Mouse (Mus musculus) hindbrain, embryonic 16.5 days (tissue): Measurements from ENCODE around the gene Ppp4r2. TPM values are rescaled to one million over a fixed set of nuclear protein-coding genes. Genes with fewer than 3 reads are reported as not detected.

Experiments
- ATAC-seq: fragments of 200-750 bp; cut with Nextera tagmentation; 2 replicates; pipeline ENCODE4 v1.8.0; 2017; ENCODE audit warnings: moderate TSS enrichment, moderate library complexity
- H3K27ac ChIP-seq: fragments of 300-500 bp; sonication (generic); 2 replicates; pipeline ENCODE4 v1.5.1; 2014; ENCODE audit warnings: low read depth, mild to moderate bottlenecking, control low read depth, low read length, moderate library complexity
- H3K27me3 ChIP-seq: fragments of 300-500 bp; sonication (generic); replicated peaks from 2 replicates; pipeline ENCODE4 v1.6.1; 2014; ENCODE audit warnings: low read length; ENCODE audit not compliant: control insufficient read depth, insufficient read depth
- H3K36me3 ChIP-seq: fragments of 300-500 bp; sonication (generic); 2 replicates; pipeline ENCODE4 v1.6.1; 2014; ENCODE audit warnings: mild to moderate bottlenecking, low read length, moderate library complexity, mixed read lengths; ENCODE audit not compliant: control insufficient read depth, insufficient read depth
- H3K4me1 ChIP-seq: fragments of 300-500 bp; sonication (generic); 2 replicates; pipeline ENCODE4 v1.6.1; 2014; ENCODE audit warnings: low read depth, low read length; ENCODE audit not compliant: control insufficient read depth, insufficient read depth
- H3K4me2 ChIP-seq: fragments of 300-500 bp; sonication (generic); 2 replicates; pipeline ENCODE4 v1.6.1; 2014; ENCODE audit warnings: mild to moderate bottlenecking, low read length, control low read depth, moderate library complexity
- H3K4me3 ChIP-seq: fragments of 300-500 bp; sonication (generic); 2 replicates; pipeline ENCODE4 v1.5.1; 2014; ENCODE audit warnings: mild to moderate bottlenecking, low read length, control low read depth, moderate library complexity
- H3K9ac ChIP-seq: fragments of 300-500 bp; sonication (generic); 2 replicates; pipeline ENCODE4 v1.6.1; 2014; ENCODE audit warnings: low read depth, mild to moderate bottlenecking, control low read depth, low read length, moderate library complexity
- H3K9me3 ChIP-seq: fragments of 300-500 bp; sonication (generic); 2 replicates; pipeline ENCODE4 v1.6.1; 2014; ENCODE audit warnings: mild to moderate bottlenecking, low read length, moderate library complexity; ENCODE audit not compliant: control insufficient read depth
- WGBS: fragments of 180-500 bp; shearing (Covaris S2); extraction: QIAGEN DNeasy Blood & Tissue Kit; methylation state at CpG from one replicate; pipeline ENCODE4 v1.1.7; 2014; 5-methylcytosine and 5-hydroxymethylcytosine counted together
- polyA plus RNA-seq: library from polyadenylated mRNA; unstranded; fragments of >200 nt; fragmentation: Nextera tagmentation; extraction: Ambion mirVana; gene quantifications from 2 replicates; pipeline ENCODE4 v1.2.1, GENCODE M21; 2015

The Ppp4r2 gene
- polyA plus RNA-seq, 1 experiment from 2014 or later: 12.3 TPM

DNA sequence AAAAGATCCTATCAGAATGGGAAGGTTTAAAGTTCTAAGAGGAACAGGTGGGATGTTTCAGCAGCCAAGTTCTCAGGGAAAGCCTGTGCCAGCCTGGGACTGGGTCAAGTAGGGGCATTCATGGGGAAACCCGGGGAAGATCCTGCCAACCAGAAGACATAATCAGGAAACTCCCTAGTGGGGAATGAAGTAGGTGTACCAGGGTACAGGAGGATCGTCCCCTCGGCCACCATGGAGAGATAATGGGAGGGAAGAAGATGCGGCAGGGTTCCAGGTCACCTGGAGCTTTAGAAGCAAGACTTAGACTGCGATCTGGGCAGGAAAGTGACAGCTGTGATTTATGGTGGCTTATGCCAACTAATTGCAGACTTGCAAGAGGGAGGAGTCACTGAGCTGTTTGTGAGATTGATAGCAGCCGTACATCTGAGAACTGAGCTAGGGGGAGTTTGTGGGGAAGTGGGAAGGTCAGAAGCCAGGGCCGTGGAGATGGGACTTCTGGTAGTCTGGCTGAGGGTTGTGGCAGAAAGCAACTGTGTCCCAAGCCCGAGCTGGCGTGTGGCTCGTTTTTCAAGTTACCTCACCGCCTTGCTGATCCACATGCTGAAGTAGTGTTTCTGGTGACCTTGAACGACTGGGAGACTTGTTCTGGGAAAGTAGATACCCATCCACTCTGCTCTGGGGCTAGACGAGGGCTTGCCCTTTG, 30.9 kb upstream of the Ppp4r2 start:
- Histone ChIP-seq H3K9ac (no peak overlapping the region), H3K4me1 (no peaks in the 10 kb centered on the region), H3K4me3 (no peak overlapping the region), H3K9me3 (no peaks in the 10 kb centered on the region), H3K36me3 (no peaks in the 10 kb centered on the region), H3K27ac (no peak overlapping the region), H3K27me3 (no peaks in the 10 kb centered on the region), H3K4me2 (no peak overlapping the region)
- WGBS: 70% methylated on average over 13 of the region's 13 CpGs
- 0 out of 2 replicates have a peak, but pooled peaks have one; percentile 24 for ATAC-seq

GRCm38 (mm10) chr6:100803250-100803649, 30.2 kb upstream of the Ppp4r2 start:
- Histone ChIP-seq H3K4me3 (no peak overlapping the region), H3K9me3 (no peaks in the 10 kb centered on the region), H3K27ac (no peak overlapping the region), H3K27me3 (no peaks in the 10 kb centered on the region), H3K4me2 (no peak overlapping the region), H3K9ac (no peak overlapping the region), H3K36me3 (no peaks in the 10 kb centered on the region), H3K4me1 (no peaks in the 10 kb centered on the region)
- ATAC-seq: no peak
- 88% methylated on average over 3 of the region's 3 CpGs for WGBS

DNA sequence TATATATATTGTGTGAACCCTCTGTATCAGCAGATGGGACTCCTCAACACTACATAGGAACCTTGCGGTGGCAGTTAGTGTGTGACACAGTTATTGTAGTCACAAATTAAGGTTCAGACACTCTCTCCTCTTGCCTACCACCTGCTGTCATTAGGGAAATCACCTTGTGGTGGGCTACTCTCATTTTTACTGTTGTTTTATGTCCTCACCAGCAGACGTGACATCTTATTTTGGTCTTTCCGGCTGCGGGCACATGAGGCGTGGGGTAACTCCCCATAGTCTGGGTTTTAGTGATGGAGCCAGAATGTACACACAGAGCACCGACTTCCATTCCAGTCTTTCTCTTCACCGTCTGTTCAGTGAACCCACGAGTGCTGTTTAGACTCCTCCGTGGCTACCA, 26.2 kb upstream of the Ppp4r2 start:
- no peak for ATAC-seq
- Histone ChIP-seq H3K9me3 (no peaks in the 10 kb centered on the region), H3K4me3 (no peak overlapping the region), H3K27ac (no peak overlapping the region), H3K27me3 (no peaks in the 10 kb centered on the region), H3K9ac (no peak overlapping the region), H3K36me3 (no peaks in the 10 kb centered on the region), H3K4me2 (no peak overlapping the region), H3K4me1 (no peaks in the 10 kb centered on the region)
- 88% methylated on average over 9 of the region's 9 CpGs for WGBS

DNA sequence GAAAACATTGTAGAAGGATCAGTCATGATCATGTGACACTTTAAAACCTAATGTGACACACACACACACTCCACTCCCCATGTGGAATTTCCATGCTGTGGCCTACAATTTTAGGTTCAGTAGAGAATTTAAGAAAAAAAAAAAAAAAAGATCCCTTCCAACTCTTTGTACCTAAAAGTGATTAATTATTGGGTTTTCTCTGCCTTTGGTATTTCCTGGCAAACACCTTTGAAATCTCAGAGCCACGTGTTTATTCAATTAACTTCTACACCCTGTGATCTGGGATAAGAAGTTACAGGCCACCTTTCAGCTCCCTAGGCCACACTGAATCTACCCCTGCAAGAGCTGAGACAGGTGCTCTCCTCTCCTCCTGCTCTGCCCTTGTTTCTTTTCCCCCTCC, 25.7 kb upstream of the Ppp4r2 start:
- Histone ChIP-seq H3K36me3 (no peaks in the 10 kb centered on the region), H3K9ac (no peak overlapping the region), H3K4me1 (no peaks in the 10 kb centered on the region), H3K27ac (no peak overlapping the region), H3K4me2 (no peak overlapping the region), H3K27me3 (no peaks in the 10 kb centered on the region), H3K4me3 (no peak overlapping the region), H3K9me3 (no peaks in the 10 kb centered on the region)
- WGBS: 77% methylated on average over 1 of the region's 1 CpGs
- ATAC-seq: no peak

GRCm38 (mm10) chr6:100808221-100808778, 25.1 kb upstream of the Ppp4r2 start:
- Histone ChIP-seq H3K4me3 (no peak overlapping the region), H3K27me3 (no peaks in the 10 kb centered on the region), H3K27ac (no peak overlapping the region), H3K4me2 (no peak overlapping the region), H3K4me1 (no peaks in the 10 kb centered on the region), H3K9ac (no peak overlapping the region), H3K36me3 (no peaks in the 10 kb centered on the region), H3K9me3 (no peaks in the 10 kb centered on the region)
- 91% methylated on average over 6 of the region's 6 CpGs for WGBS
- ATAC-seq: no peak

DNA sequence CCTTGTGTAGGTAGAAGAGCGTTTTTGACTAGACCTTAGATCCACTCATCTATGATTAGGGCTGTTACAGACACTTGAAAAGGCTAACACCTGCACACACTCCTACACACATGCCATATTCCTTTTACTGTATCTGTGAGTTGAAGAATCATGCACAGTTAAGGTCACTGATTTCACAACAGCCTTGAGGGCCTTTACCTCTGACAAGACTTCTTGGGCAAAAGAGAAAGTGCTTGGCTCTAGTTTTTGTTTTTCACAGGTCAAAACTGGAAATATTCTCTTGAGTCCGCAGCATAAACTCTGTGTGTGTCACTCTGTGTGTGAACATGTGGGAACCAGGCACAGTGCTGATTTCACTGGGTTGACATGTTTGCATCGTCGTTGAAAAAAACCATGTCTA, 23.3 kb upstream of the Ppp4r2 start:
- H3K9me3 ChIP-seq: no peaks in the 10 kb centered on the region
- no peak overlapping the region for H3K4me3 ChIP-seq
- no peak overlapping the region for H3K9ac ChIP-seq
- no peak for ATAC-seq
- H3K4me2 ChIP-seq: no peak overlapping the region
- no peaks in the 10 kb centered on the region for H3K36me3 ChIP-seq
- H3K4me1 ChIP-seq: no peaks in the 10 kb centered on the region
- WGBS: 87% methylated on average over 4 of the region's 4 CpGs
- H3K27me3 ChIP-seq: no peaks in the 10 kb centered on the region
- no peak overlapping the region for H3K27ac ChIP-seq

GRCm38 (mm10) chr6:100811731-100812130, 21.7 kb upstream of the Ppp4r2 start:
- Histone ChIP-seq H3K9ac (no peak overlapping the region), H3K27me3 (no peaks in the 10 kb centered on the region), H3K27ac (no peak overlapping the region), H3K4me3 (no peak overlapping the region), H3K36me3 (no peaks in the 10 kb centered on the region), H3K4me1 (no peaks in the 10 kb centered on the region), H3K9me3 (no peaks in the 10 kb centered on the region), H3K4me2 (no peak overlapping the region)
- ATAC-seq: no peak
- WGBS: 87% methylated on average over 3 of the region's 3 CpGs

GRCm38 (mm10) chr6:100821367-100821766, 12.1 kb upstream of the Ppp4r2 start:
- no peaks in the 10 kb centered on the region for H3K9me3 ChIP-seq
- no peak overlapping the region for H3K27ac ChIP-seq
- H3K4me2 ChIP-seq: no peak overlapping the region
- H3K36me3 ChIP-seq: no peaks in the 10 kb centered on the region
- no peak overlapping the region for H3K9ac ChIP-seq
- no peak for ATAC-seq
- no peak overlapping the region for H3K4me3 ChIP-seq
- WGBS: 89% methylated on average over 2 of the region's 2 CpGs
- no peaks in the 10 kb centered on the region for H3K27me3 ChIP-seq
- no peaks in the 10 kb centered on the region for H3K4me1 ChIP-seq

- H3K4me2 ChIP-seq: no peak overlapping the region
- no peaks in the 10 kb centered on the region for H3K4me1 ChIP-seq
- no peak overlapping the region for H3K27ac ChIP-seq
- H3K9me3 ChIP-seq: no peaks in the 10 kb centered on the region
- 90% methylated on average over 1 of the region's 1 CpGs for WGBS
- H3K36me3 ChIP-seq: no peaks in the 10 kb centered on the region
- H3K9ac ChIP-seq: no peak overlapping the region
- ATAC-seq: no peak
- H3K4me3 ChIP-seq: no peak overlapping the region
- H3K27me3 ChIP-seq: no peaks in the 10 kb centered on the region
These were observed 10.1 kb upstream of the Ppp4r2 start for GRCm38 (mm10) chr6:100823356-100823755.
